Mouse (Mus musculus) heart, embryonic 15.5 days (tissue): ENCODE data around the gene Defb28. TPM values are rescaled to one million over a fixed set of nuclear protein-coding genes. Genes with fewer than 3 reads are reported as not detected.

Source experiments
- ATAC-seq: fragments of 200-750 bp; cut with Nextera tagmentation; replicated peaks from 2 replicates; pipeline ENCODE4 v1.8.0; 2017; ENCODE audit warnings: low read depth, moderate TSS enrichment; ENCODE audit not compliant: insufficient number of reproducible peaks, insufficient read depth, low FRiP score
- H3K27ac ChIP-seq: fragments of 300-500 bp; sonication (generic); 2 replicates; pipeline ENCODE4 v1.5.1; 2015; ENCODE audit warnings: mild to moderate bottlenecking, inconsistent platforms
- H3K27me3 ChIP-seq: fragments of 300-500 bp; sonication (generic); 2 replicates; pipeline ENCODE4 v1.6.1; 2015; ENCODE audit warnings: inconsistent platforms
- H3K36me3 ChIP-seq: fragments of 300-500 bp; sonication (generic); 2 replicates; pipeline ENCODE4 v1.6.1; 2015; ENCODE audit warnings: mild to moderate bottlenecking, inconsistent platforms
- H3K4me1 ChIP-seq: fragments of 300-500 bp; sonication (generic); replicated peaks from 2 replicates; pipeline ENCODE4 v1.6.1; 2015; ENCODE audit warnings: inconsistent platforms
- H3K4me2 ChIP-seq: fragments of 300-500 bp; sonication (generic); 2 replicates; pipeline ENCODE4 v1.6.1; 2015; ENCODE audit warnings: inconsistent platforms, mild to moderate bottlenecking, moderate library complexity
- H3K4me3 ChIP-seq: fragments of 300-500 bp; sonication (generic); 2 replicates; pipeline ENCODE4 v1.5.1; 2015; ENCODE audit warnings: mild to moderate bottlenecking, inconsistent platforms
- H3K9ac ChIP-seq: fragments of 300-500 bp; sonication (generic); 2 replicates; pipeline ENCODE4 v1.6.1; 2015; ENCODE audit warnings: mild to moderate bottlenecking, inconsistent platforms
- H3K9me3 ChIP-seq: fragments of 300-500 bp; sonication (generic); replicated peaks from 2 replicates; pipeline ENCODE4 v1.6.1; 2016; ENCODE audit warnings: inconsistent platforms
- WGBS: fragments of 180-500 bp; shearing (Covaris S2); methylation state at CpG from one replicate; pipeline ENCODE4 v1.1.7; 2015; ENCODE audit warnings: mixed read lengths; 5-methylcytosine and 5-hydroxymethylcytosine counted together
- polyA plus RNA-seq: library from polyadenylated mRNA; unstranded; fragments of >200 nt; fragmentation: Nextera tagmentation; extraction: Ambion mirVana; gene quantifications from 2 replicates; pipeline ENCODE4 v1.2.1, GENCODE M21; 2015

Defb28 gene
- polyA plus RNA-seq, 1 experiment from 2014 or later, result not detected

DNA sequence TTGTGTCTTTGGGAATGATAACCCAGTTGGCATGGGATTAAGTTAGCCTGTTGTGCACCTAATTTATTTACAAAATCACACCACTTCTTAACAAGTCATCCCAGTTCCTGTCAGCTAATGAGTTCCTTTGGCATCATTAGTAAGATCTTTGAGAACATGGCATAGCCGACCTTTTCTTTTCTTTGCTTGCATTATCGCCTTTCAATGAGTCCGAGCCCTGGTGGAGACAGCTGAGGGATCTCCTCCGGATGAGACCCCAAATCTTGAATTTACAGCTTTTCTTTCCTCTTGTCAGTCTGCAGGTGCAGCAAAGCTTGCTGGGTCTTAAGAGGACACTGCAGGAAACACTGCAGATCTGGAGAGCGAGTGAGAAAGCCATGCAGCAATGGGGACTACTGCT is 51.0 kb downstream of the Defb28 start, which contains the start of gene Gm17416:
Gm17416 (plus strand) TSS at position 301 of the 400 bp plus-strand sequence.
- Histone ChIP-seq H3K27me3 (0 out of 2 replicates have a peak, but pooled peaks cover 4% of the 10 kb centered on the region), H3K9me3 (no peaks in the 10 kb centered on the region), H3K4me2 (no peak within 1 kb of the TSS), H3K27ac (no peak within 1 kb of the TSS), H3K36me3 (no peaks in the 10 kb centered on the region), H3K4me1 (no peaks in the 10 kb centered on the region), H3K9ac (no peak within 1 kb of the TSS), H3K4me3 (no peak within 1 kb of the TSS)
- ATAC-seq, result no peak
- WGBS, result 89% methylated on average over 5 of the region's 5 CpGs

DNA sequence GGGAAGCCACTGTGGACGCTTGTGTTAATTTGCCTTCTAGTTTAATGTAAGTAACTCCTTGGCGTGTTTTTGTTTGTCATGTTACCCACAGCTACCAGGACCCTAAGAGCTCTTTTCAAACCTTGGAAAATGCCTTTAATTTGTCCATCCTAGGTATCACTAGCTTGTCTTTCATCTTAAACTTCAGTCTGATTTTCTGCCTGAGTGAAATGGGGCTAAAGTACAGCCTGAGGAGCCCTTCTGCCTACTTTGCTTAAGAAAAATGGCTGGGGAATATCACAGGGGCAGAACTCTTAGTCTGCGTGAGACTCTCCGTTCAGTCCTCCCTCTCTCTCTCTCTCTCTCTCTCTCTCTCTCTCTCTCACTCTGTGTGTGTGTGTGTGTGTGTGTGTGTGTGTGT is 51.8 kb downstream of the Defb28 start:
- no peak for ATAC-seq
- 66% methylated on average over 4 of the region's 4 CpGs for WGBS
- 0 out of 2 replicates have a peak, but pooled peaks cover 4% of the 10 kb centered on the region for H3K27me3 ChIP-seq
- H3K9me3 ChIP-seq, result no peaks in the 10 kb centered on the region
- H3K4me3 ChIP-seq, result no peak overlapping the region
- no peak overlapping the region for H3K27ac ChIP-seq
- no peaks in the 10 kb centered on the region for H3K36me3 ChIP-seq
- no peaks in the 10 kb centered on the region for H3K4me1 ChIP-seq
- H3K9ac ChIP-seq, result no peak overlapping the region
- H3K4me2 ChIP-seq, result no peak overlapping the region

DNA sequence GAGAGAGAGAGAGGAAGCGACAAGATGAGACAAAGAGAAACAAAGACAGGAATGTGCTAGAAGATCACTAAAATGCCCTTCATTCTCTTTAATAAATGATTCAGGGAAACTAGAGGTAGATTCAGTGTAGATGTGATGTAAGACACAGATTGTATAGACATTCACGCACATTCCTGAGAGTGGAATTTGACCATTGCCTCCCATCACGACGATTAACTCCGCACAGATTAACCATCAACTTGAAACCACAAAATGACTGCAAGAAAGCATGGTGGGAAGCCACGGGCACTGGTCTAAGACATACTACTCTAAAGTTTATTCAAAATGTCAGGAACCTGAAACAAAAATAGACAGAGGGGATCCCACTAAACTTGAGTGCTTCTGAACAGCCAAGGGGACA is 52.3 kb downstream of the Defb28 start:
- H3K9me3 ChIP-seq, result no peaks in the 10 kb centered on the region
- H3K4me2 ChIP-seq, result no peak overlapping the region
- H3K36me3 ChIP-seq, result no peaks in the 10 kb centered on the region
- no peak for ATAC-seq
- no peak overlapping the region for H3K4me3 ChIP-seq
- 0 out of 2 replicates have a peak, but pooled peaks cover 4% of the 10 kb centered on the region for H3K27me3 ChIP-seq
- no peak overlapping the region for H3K27ac ChIP-seq
- WGBS, result 72% methylated on average over 6 of the region's 6 CpGs
- H3K4me1 ChIP-seq, result no peaks in the 10 kb centered on the region
- H3K9ac ChIP-seq, result no peak overlapping the region

Other genes starting within 250 kb of the Defb28 start
- gene Tbc1d20, start 224.4 kb upstream of the Defb28 start, polyA plus RNA-seq, result 28.8 and 35.4 TPM in 2 replicates
- 54.3 and 79.1 TPM in 2 replicates for gene Rbck1, start 185.6 kb upstream of the Defb28 start, polyA plus RNA-seq
- gene Trib3, start 174.2 kb upstream of the Defb28 start, polyA plus RNA-seq, result 2.9 and 3.1 TPM in 2 replicates
- 1.6 and 2.1 TPM in 2 replicates for gene Nrsn2, start 141.6 kb upstream of the Defb28 start, polyA plus RNA-seq
- 6.5 and 7.0 TPM in 2 replicates for gene Sox12, start 120.2 kb upstream of the Defb28 start, polyA plus RNA-seq
- 30.8 and 31.7 TPM in 2 replicates for gene Zcchc3, start 103.2 kb upstream of the Defb28 start, polyA plus RNA-seq
- gene 6820408C15Rik, start 102.7 kb upstream of the Defb28 start, polyA plus RNA-seq, result 2.0 and 2.4 TPM in 2 replicates
- gene Defb23, start 53.6 kb upstream of the Defb28 start, polyA plus RNA-seq, result not detected in 2 replicates
- not detected in 2 replicates for gene Defb20, start 41.2 kb upstream of the Defb28 start, polyA plus RNA-seq
- not detected in 2 replicates for gene Defb22, start 28.1 kb upstream of the Defb28 start, polyA plus RNA-seq
- not detected in 2 replicates for gene Defb26, start 6.6 kb upstream of the Defb28 start, polyA plus RNA-seq
- not detected in 2 replicates for gene Defb29, start 21.8 kb downstream of the Defb28 start, polyA plus RNA-seq
- not detected in 2 replicates for gene Gm17416, start 51.1 kb downstream of the Defb28 start, polyA plus RNA-seq
- gene Defb21, start 54.5 kb downstream of the Defb28 start, polyA plus RNA-seq, result not detected in 2 replicates
- 0.57 and 0.88 TPM in 2 replicates for gene Defb19, start 62.1 kb downstream of the Defb28 start, polyA plus RNA-seq
- gene Defb45, start 81.1 kb downstream of the Defb28 start, polyA plus RNA-seq, result not detected in 2 replicates
- not detected in 2 replicates for gene Defb36, start 86.1 kb downstream of the Defb28 start, polyA plus RNA-seq
- gene Defb25, start 104.8 kb downstream of the Defb28 start, polyA plus RNA-seq, result 0.77 and 0.86 TPM in 2 replicates
- gene Rem1, start 108.7 kb downstream of the Defb28 start, polyA plus RNA-seq, result 12.1 and 12.7 TPM in 2 replicates
- 70.6 and 86.1 TPM in 2 replicates for gene H13, start 151.2 kb downstream of the Defb28 start, polyA plus RNA-seq
- gene Mcts2, start 168.8 kb downstream of the Defb28 start, polyA plus RNA-seq, result 18.9 and 20.3 TPM in 2 replicates
- gene Id1, start 218.0 kb downstream of the Defb28 start, polyA plus RNA-seq, result 61.9 and 63.1 TPM in 2 replicates
- 20.8 and 24.2 TPM in 2 replicates for gene Cox4i2, start 235.9 kb downstream of the Defb28 start, polyA plus RNA-seq